Mouse (Mus musculus): ENCODE results near the gene Gamt.
"Not testable (repeated sequence)": the region's sequence is repeated elsewhere in the genome, so short reads cannot be mapped to it uniquely, and the experiment has no call there.

Gamt gene

DNA sequence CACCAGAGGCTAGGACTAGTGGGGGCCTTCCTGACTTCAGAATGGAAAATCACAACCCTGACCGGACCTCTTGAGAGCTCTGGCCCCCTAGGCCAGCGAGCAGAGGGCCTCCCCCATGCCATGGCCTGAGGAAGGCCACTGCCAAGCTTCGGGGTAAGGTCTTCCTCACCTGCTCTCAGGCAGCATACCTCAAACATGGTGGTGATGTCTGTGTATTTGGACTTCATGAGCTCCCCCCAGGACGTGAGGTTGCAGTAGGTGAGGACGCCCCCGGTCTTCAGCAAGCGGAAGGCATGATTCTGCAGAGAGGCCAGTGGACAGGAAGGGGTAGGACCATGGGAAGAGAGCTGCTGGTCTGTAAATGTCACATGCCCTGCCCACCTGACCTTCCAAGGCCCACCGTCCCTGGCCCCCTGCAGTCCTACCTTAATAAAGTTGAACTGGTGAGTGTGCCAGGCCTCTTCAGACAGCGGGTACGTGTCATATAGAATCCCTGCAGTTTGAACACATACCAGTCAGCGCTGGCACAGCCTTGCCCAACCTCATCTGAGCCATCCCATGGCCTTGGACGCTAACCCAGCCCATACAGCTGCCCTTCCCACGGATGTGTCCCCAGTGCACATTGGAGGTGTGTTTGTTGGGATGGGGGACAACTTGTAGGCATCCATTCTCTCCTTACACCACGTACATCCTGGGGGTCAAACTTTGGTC lies 1.9 kb downstream of the Gamt start:
- DNase-seq (ENCODE audit: low read depth, low spot score) = no peak

- DNase-seq (ENCODE audit: low read depth, low spot score) = no peak
These were observed 2.9 kb downstream of the Gamt start for GRCm38 (mm10) chr10:80257936-80258335.

DNA sequence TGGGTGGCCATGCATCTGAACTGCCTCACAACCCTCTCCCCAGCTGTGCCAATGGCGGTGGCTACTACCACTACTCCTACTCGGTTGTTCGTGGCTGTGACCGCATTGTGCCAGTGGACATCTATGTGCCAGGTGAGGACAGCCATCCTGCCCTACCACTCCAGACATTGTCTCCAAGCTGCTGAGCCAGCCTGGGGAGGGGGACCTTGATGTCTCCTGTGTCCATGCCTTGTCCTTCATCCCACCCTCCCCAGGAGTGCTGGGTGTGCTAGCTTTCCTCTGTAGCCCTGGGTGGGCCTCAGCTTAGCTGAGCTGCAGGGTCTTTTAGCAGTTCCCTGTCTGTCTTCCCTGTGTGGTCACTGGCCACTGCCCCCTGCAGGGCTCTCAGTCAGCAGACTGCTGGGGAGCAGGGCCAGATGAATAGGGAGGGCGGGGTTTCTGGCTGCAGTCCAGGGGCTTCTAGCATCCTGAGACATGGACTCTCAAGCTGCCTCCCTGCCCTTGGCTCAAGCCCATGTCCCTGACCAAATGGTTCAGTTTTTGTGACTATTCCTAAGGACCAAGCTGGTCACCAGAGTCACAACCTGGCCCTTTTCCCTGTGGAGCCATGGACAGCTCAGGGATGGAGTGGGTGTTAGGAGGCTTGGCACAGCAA lies 4.8 kb downstream of the Gamt start:
- no peak for DNase-seq (ENCODE audit: low read depth, low spot score)

GRCm38 (mm10) chr10:80254331-80255297 lies 6.2 kb downstream of the Gamt start:
- DNase-seq (ENCODE audit: low read depth, low spot score) = no peak

- DNase-seq (ENCODE audit: low read depth, low spot score) = no peak
These were observed 7.3 kb downstream of the Gamt start for GRCm38 (mm10) chr10:80253551-80253950.

DNA sequence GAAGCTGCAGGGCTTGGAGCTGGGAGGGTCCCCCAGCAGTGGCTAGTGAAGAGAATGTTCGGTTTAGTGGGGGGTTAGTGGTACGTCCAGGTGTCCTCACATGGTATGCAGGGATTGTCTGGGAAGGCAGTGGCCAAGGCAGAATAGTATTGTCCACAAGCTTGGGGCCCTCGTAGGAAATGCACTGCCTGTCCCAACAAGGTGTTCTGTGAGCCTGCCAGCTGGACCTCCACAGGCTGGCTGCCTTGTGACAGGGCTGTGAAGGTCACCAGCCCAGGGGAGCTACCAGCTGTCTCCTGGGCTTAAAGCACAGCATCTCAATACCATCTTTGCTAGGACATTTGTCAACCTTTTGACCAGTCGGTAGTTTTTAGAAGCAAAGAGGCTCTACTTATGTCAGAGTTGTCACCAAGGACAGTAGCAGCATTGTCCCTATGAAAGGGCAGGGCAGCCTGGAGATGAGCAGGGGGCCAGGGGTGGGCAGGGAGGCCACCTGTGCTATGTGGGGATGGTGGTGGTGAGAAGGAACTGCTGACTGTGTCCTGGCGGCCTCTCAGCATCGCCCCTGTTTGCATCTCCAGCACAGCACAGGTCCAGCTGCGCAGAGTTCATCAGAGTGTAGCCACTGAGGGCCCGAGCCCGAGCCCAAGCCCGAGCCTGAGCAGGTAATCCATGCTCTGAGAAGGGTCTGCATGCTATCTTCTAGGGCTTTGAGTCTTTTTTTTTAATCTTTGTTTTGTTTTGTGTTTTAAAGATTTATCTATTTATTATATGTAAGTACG lies 8.1 kb downstream of the Gamt start:
- DNase-seq (ENCODE audit: low read depth, low spot score) = no peak

GRCm38 (mm10) chr10:80252011-80252410 lies 8.8 kb downstream of the Gamt start:
- DNase-seq (ENCODE audit: low read depth, low spot score) = no peak

GRCm38 (mm10) chr10:80250573-80250972 lies 10.2 kb downstream of the Gamt start:
- no peak for DNase-seq (ENCODE audit: low read depth, low spot score)

DNA sequence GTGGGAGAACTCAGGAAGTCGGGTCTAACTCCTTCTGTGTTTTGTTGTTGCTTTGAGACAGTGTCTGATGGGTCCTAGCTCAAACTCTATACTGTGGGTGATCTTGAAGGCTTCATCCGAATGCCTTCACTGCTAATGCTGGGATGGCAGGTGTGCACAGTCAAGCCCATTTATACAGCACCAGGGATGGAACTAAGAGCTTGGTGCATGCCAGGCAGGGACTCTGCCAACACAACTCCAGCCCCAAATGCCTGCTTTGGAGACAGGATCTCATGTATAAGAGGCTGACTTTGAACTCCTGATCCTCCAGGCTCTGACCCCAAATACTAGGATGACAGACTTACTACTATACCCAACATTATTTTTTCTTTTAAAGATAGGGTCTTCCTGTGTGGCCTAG lies 10.8 kb downstream of the Gamt start:
- no peak for DNase-seq (ENCODE audit: low read depth, low spot score)

DNA sequence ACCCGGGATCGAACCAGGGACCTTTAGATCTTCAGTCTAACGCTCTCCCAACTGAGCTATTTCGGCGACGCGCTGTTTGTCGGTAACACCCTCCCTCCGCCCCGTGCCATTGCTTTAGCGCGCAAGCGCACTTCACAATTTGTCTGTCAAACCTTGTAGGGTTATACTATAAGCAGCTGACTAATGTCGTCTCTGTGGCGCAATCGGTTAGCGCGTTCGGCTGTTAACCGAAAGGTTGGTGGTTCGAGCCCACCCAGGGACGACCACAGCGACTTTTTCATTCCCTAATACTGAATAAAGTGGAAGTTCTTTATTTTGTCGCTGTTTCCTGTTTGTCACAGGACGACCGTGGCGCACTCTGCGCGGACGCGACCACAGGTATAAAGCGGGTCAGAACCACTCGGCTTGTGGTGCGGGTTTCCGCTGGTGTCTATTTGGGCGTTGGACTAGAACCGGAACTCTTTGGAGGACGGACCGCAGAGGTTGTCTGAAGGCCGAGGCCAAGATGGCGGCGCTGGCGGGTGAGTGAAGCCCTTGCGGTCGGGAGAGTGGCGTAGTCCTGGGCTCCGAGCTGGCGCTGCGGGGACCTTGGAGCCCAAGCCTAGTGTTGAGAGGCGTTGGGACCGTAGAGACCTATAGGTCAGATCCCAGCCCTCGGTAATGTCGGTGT lies 11.7 kb downstream of the Gamt start, which contains the start of gene Ndufs7:
Gene Ndufs7 (plus strand): TSS at position 151 of the 670 bp plus-strand sequence.
- peak; percentile 92 for DNase-seq (ENCODE audit: low read depth, low spot score)

GRCm38 (mm10) chr10:80248437-80248836 lies 12.4 kb downstream of the Gamt start:
- DNase-seq (ENCODE audit: low read depth, low spot score) = not testable (repeated sequence)

GRCm38 (mm10) chr10:80247849-80248248 lies 13.0 kb downstream of the Gamt start:
- DNase-seq (ENCODE audit: low read depth, low spot score) = no peak

DNA sequence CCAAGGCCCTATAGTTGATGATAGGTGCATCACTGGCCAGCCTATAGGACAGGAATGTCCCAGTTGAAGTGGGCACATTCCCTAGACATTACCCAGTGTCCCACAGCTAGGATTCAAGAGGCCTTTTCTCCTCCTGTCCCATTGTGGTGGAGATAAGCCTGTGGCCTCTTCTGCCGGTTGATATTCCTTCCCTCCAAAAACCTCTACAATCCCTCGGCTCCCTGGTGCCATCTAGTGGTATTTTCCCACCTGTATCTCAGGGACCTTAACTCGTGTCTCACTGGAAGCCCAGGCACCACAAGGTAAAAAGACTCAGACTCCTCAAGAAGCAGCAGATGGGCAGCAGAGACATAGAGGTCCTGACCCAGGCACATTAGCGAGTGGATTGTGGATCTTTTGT lies 15.2 kb downstream of the Gamt start:
- peak; percentile 85 for DNase-seq (ENCODE audit: low read depth, low spot score)

DNA sequence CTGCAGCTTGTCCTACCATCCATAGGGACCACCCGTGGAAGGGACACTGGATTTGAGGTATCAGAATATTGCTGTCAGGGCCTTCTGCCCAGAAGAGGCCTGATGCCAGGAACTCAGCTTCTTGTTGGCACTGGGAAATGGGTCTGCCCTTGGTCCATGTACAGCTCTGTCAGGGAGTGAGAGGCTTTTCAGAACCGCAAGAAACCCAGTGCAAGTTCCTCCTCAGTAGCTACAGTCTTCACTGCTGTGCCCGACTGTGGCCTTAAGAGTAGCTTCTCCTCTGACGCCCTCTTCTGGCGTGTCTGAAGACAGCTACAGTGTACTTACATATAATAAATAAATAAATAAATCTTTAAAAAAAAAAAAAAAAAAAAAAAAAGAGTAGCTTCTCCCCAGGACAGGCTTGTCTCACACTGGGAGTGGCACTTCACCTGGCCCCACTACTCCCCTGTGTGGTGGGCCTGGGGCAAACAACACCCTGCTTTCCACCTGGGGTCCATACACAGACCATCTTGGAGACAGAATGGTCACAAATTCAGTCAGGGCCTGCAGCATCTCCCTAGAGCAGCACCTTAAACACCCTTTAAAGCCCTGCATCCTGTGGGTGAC lies 15.9 kb downstream of the Gamt start:
- no peak for DNase-seq (ENCODE audit: low read depth, low spot score)

DNA sequence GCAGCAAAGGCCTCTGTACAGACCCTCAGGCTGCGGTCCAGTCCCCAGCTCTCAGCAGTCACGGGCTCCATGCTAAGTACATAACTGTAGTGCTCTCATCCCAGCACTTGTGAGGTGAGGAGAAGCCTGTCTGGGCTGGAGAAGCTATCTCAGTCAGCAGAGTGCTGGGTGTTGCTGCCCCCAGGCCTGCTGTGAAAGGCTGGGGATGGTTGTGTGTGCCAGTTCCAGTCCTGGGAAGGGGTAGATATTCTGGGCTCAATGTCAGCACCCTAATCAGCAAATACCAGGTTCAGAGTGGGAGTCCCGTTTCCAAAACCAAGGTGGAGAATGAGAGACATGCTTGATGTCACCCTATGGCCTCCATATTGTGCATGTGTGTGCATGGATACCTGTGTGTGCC lies 18.2 kb downstream of the Gamt start:
- no peak for DNase-seq (ENCODE audit: low read depth, low spot score)

- DNase-seq (ENCODE audit: low read depth, low spot score) = peak; percentile 80
These were observed 18.7 kb downstream of the Gamt start for GRCm38 (mm10) chr10:80242088-80242487.

- no peak for DNase-seq (ENCODE audit: low read depth, low spot score)
These were observed 21.0 kb downstream of the Gamt start for GRCm38 (mm10) chr10:80239791-80240190.

DNA sequence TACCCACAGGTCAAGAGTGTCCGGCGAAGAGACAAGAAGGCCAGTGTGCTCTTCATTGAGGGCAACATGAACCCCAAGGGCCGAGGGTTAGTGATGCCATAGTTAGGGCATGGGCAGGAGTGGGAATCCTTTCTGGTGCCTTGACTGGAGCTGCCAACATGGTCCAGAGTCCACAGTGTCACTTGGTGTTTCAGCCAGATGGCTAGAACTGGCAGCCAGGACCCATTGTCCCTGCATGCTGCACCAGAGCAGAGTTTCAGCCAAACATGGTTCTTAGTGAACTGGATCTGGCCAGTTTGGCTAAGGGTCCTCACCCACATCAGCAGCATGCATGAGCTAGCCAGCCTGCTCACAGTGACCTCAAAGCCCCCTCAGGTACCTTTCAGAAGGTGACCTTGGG lies 22.5 kb downstream of the Gamt start:
- no peak for DNase-seq (ENCODE audit: low read depth, low spot score)

GRCm38 (mm10) chr10:80237020-80237419 lies 23.8 kb downstream of the Gamt start:
- DNase-seq (ENCODE audit: low read depth, low spot score) = no peak

DNA sequence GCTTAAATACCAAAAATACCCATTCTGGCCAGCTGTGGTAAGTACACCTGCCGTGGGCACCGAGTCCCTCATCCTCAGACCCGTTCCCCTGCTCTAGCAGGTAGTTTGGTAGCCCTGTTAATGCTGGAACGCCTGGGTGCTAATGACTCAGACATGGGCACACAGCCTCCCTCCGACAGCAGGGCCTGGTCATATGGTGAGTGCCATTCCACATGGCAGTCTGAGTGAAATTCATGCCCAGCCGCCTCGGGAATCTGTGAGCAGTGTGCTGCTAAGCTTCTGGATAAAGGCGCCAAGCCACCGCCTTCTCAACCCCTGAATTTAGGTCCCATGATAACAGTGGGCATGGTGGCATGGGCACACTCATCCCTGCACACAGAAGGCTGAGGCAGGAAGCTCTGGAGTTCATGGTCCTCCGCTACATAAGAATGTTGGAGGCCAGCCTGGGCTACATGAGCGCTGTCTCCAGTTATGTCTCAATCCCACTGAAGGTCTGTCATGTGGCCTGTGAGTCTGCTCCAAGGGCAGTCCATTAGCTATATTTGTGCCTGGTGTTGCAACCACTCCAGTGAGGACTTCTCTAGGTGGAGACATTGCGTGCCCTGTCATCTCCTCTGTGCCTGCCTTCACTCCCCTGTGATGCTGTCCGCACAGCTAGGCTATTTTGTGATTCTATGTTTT lies 24.5 kb downstream of the Gamt start:
- DNase-seq (ENCODE audit: low read depth, low spot score) = no peak

All from retina, postnatal 7 days (tissue).